In genomic region chr12:83373081-83373480, GRCm38 (mm10) we compare ENCODE assay signal across 18 mouse cellular contexts.
A peak's percentile ranks its signal among the peaks of the same experiment; 100 is the strongest.
DNase-seq lines count a peak whose midpoint lies in the region; ATAC-seq and TF ChIP-seq lines count a peak whose summit lies in the region.
"Had no signal": no experiment of that assay in that cellular context is flagged by ENCODE, and none has a peak within 500 bp of the region (broad histone marks: within the 10 kb centered on the region; RNA-seq: fewer than 3 reads in every experiment).

No protein-coding gene starts in this region.

- no peak overlapping the region for H3K4me3 ChIP-seq in heart, embryonic 12.5 days
- H3K4me3 ChIP-seq in left cerebral cortex, adult 2 months: no peak overlapping the region
- H3K4me3 ChIP-seq: embryonic facial prominence, embryonic 12.5 days; forebrain, embryonic 13.5 days; heart, embryonic 15.5 days; hindbrain, embryonic 12.5 days had no signal

- no peaks in the 10 kb centered on the region for H3K9me3 ChIP-seq in heart, embryonic 12.5 days (replicated peaks)
- H3K9me3 ChIP-seq: embryonic facial prominence, embryonic 12.5 days; forebrain, embryonic 13.5 days; heart, embryonic 15.5 days; hindbrain, embryonic 12.5 days had no signal

- H3K4me2 ChIP-seq in heart, embryonic 12.5 days: no peak overlapping the region
- H3K4me2 ChIP-seq: embryonic facial prominence, embryonic 12.5 days; forebrain, embryonic 13.5 days; heart, embryonic 15.5 days; hindbrain, embryonic 12.5 days had no signal

- TF ChIP-seq CTCF in left cerebral cortex, adult 2 months (IDR thresholded peaks at IDR 0.05): no peak

- 77% methylated on average over 7 of the region's 7 CpGs for WGBS in heart, embryonic 12.5 days

- intact Hi-C loops in left cerebral cortex, postnatal 4 days (cut with DNase I): no loop called here
- intact Hi-C loops in left cerebral cortex, adult 2 months (cut with DNase I): no loop called here

- H3K27ac ChIP-seq in heart, embryonic 12.5 days (ENCODE audit: poor library complexity, severe bottlenecking): no peak overlapping the region
- H3K27ac ChIP-seq in left cerebral cortex, adult 2 months: no peak overlapping the region
- H3K27ac ChIP-seq: embryonic facial prominence, embryonic 12.5 days; forebrain, embryonic 13.5 days; heart, embryonic 15.5 days; hindbrain, embryonic 12.5 days had no signal

- no peaks in the 10 kb centered on the region for H3K27me3 ChIP-seq in heart, embryonic 12.5 days (replicated peaks)
- H3K27me3 ChIP-seq: embryonic facial prominence, embryonic 12.5 days; forebrain, embryonic 13.5 days; heart, embryonic 15.5 days; hindbrain, embryonic 12.5 days had no signal

- peak; percentile 35 to 48 for DNase-seq in cerebellum, postnatal 14 days
- no peak for DNase-seq in cerebellum, adult 18-20 months
- DNase-seq in heart, adult 18-20 months: peak; percentile 15 to 21
- peak; percentile 14 for DNase-seq in left cerebral cortex, postnatal 4 days
- no peak for DNase-seq in left cerebral cortex, adult 2 months (ENCODE audit: extremely low spot score in 1 of 2, low spot score in 2 of 2)
- DNase-seq in frontal cortex, postnatal 36 days (ENCODE audit: low spot score in 2 of 2): no peak
- DNase-seq: adrenal gland, postnatal 10 days; cerebellum, adult 11-12 months; gastrocnemius, postnatal 10 days; heart, postnatal 4 days had no signal

- peaks cover 44% of the 10 kb centered on the region for H3K4me1 ChIP-seq in heart, embryonic 12.5 days (replicated peaks)
- H3K4me1 ChIP-seq: embryonic facial prominence, embryonic 12.5 days; forebrain, embryonic 13.5 days had no signal

- H3K36me3 ChIP-seq in heart, embryonic 12.5 days: peaks cover 5% of the 10 kb centered on the region; the same call in 1 of the 2 replicates
- H3K36me3 ChIP-seq: embryonic facial prominence, embryonic 12.5 days; heart, embryonic 15.5 days; hindbrain, embryonic 12.5 days had no signal

- ATAC-seq in heart, embryonic 12.5 days (ENCODE audit: insufficient number of reproducible peaks, low FRiP score): no peak
- ATAC-seq: forebrain, embryonic 13.5 days; hindbrain, embryonic 16.5 days; inflammation-experienced regulatory T-cells, adult 6 months; intestine, postnatal 0 days had no signal

- H3K9ac ChIP-seq in heart, embryonic 12.5 days: no peak overlapping the region
- H3K9ac ChIP-seq: embryonic facial prominence, embryonic 12.5 days; forebrain, embryonic 13.5 days; heart, embryonic 15.5 days; hindbrain, embryonic 12.5 days had no signal

Comparison
In these comparisons a context has a peak if more than half of its experiments do, and no peak if none do; other contexts are left out.
1. DNase-seq: peak in cerebellum, postnatal 14 days (2 of 2), heart, adult 18-20 months (2 of 2) and left cerebral cortex, postnatal 4 days (single experiment); none in cerebellum, adult 18-20 months (0 of 2), left cerebral cortex, adult 2 months (0 of 2) and frontal cortex, postnatal 36 days (0 of 2).